Mouse (Mus musculus) heart, adult 18-20 months (tissue): ENCODE measurements around the gene Il1r1. TPM values are rescaled to one million over a fixed set of nuclear protein-coding genes. Genes with fewer than 3 reads are reported as not detected.

Experiments
- DNase-seq, 2 experiments: peaks; one replicate each; pipeline ENCODE4 v3.0.0; 2021 to 2022; ENCODE audit warnings: mixed read lengths in 1 of 2
- long read RNA-seq, 2 experiments: library from polyadenylated mRNA; stranded (forward); transcript quantifications; one replicate each; pipeline ENCODE4 v2.0.0; 2021
- total RNA-seq, 2 experiments: library from RNA; stranded (reverse); gene quantifications; 2 replicates each; pipeline ENCODE4 v1.2.3; 2021

The Il1r1 gene
- total RNA-seq: 1 to 10 TPM; 5.6 to 6.3 TPM
- long read RNA-seq, experiment 1, partial matches to known transcripts: 0 of 2 reads
- long read RNA-seq, experiment 1, other reads (novel, unspliced or antisense): 2 of 2 reads
- long read RNA-seq, experiment 2, partial matches to known transcripts: 0 of 1 reads
- long read RNA-seq, experiment 2, other reads (novel, unspliced or antisense): 1 of 1 reads

GRCm38 (mm10) chr1:40224539-40225284, at the start of gene Il1r1:
Gene Il1r1, plus strand, starts transcription at chr1:40225080.
- peak; percentile 91 to 92 for DNase-seq

- no peak for DNase-seq
Observed at GRCm38 (mm10) chr1:40175123-40175522, 49.8 kb upstream of the Il1r1 start.

GRCm38 (mm10) chr1:40175797-40176196, 49.1 kb upstream of the Il1r1 start:
- no peak for DNase-seq

- no peak for DNase-seq
Observed at GRCm38 (mm10) chr1:40179031-40179430, 45.8 kb upstream of the Il1r1 start.

- peak; percentile 60 to 81 for DNase-seq
Observed at GRCm38 (mm10) chr1:40179493-40179892, 45.4 kb upstream of the Il1r1 start.

GRCm38 (mm10) chr1:40180861-40181260, 44.0 kb upstream of the Il1r1 start:
- peak; percentile 74 to 85 for DNase-seq

- DNase-seq: peak; percentile 36 to 49
Observed at GRCm38 (mm10) chr1:40181716-40182115, 43.2 kb upstream of the Il1r1 start.

GRCm38 (mm10) chr1:40183410-40183809, 41.5 kb upstream of the Il1r1 start:
- no peak for DNase-seq

- DNase-seq: peak; percentile 62 to 68
Observed at GRCm38 (mm10) chr1:40187961-40188360, 36.9 kb upstream of the Il1r1 start.

GRCm38 (mm10) chr1:40190025-40190424, 34.9 kb upstream of the Il1r1 start:
- DNase-seq: no peak

GRCm38 (mm10) chr1:40190837-40191236, 34.0 kb upstream of the Il1r1 start:
- no peak for DNase-seq

GRCm38 (mm10) chr1:40194279-40194678, 30.6 kb upstream of the Il1r1 start:
- DNase-seq: no peak

- no peak for DNase-seq
Observed at GRCm38 (mm10) chr1:40213337-40214159, 11.3 kb upstream of the Il1r1 start.

GRCm38 (mm10) chr1:40217521-40217920, 7.4 kb upstream of the Il1r1 start:
- no peak for DNase-seq

- DNase-seq: no peak
Observed at GRCm38 (mm10) chr1:40218603-40219002, 6.3 kb upstream of the Il1r1 start.

GRCm38 (mm10) chr1:40220549-40220948, 4.3 kb upstream of the Il1r1 start:
- no peak for DNase-seq

GRCm38 (mm10) chr1:40221864-40222263, 3.0 kb upstream of the Il1r1 start:
- no peak for DNase-seq

- DNase-seq: peak in 1 of 2 experiments; percentile 61
Observed at GRCm38 (mm10) chr1:40222680-40223079, 2.2 kb upstream of the Il1r1 start.

GRCm38 (mm10) chr1:40223591-40223990, 1.3 kb upstream of the Il1r1 start:
- peak in 1 of 2 experiments; percentile 20 for DNase-seq

GRCm38 (mm10) chr1:40225580-40225979, 700 bp downstream of the Il1r1 start:
- DNase-seq: no peak

- DNase-seq: no peak
Observed at GRCm38 (mm10) chr1:40229033-40229432, 4.2 kb downstream of the Il1r1 start.

GRCm38 (mm10) chr1:40229771-40230280, 4.9 kb downstream of the Il1r1 start:
- no peak for DNase-seq

GRCm38 (mm10) chr1:40230336-40230735, 5.5 kb downstream of the Il1r1 start:
- peak; percentile 64 to 83 for DNase-seq
